Mouse (Mus musculus) bone marrow, adult 2 months (tissue): ENCODE data around the gene Btc. TPM values are rescaled to one million over a fixed set of nuclear protein-coding genes. Genes with fewer than 3 reads are reported as not detected.

Source experiments
- H3K27ac ChIP-seq: fragments of 200-500 bp; 2 replicates; pipeline ENCODE4 v1.5.1; 2012; ENCODE audit warnings: low read depth, mild to moderate bottlenecking, control low read depth, inconsistent platforms, low read length; ENCODE audit not compliant: control insufficient read depth, poor library complexity, insufficient read depth
- H3K4me1 ChIP-seq: fragments of 200-500 bp; 2 replicates; pipeline ENCODE4 v1.6.1; 2011; ENCODE audit warnings: low read length; ENCODE audit not compliant: control insufficient read depth, insufficient read depth
- H3K4me3 ChIP-seq: fragments of 200-500 bp; replicated peaks from 2 replicates; pipeline ENCODE3; 2011; ENCODE audit warnings: mild to moderate bottlenecking, low read depth, low read length, control low read depth; ENCODE audit not compliant: control insufficient read depth
- CTCF ChIP-seq: fragments of 200-500 bp; IDR thresholded peaks from 2 replicates; pipeline ENCODE4 v1.5.1; 2011; ENCODE audit warnings: low read length, control low read depth; ENCODE audit not compliant: control insufficient read depth, insufficient read depth
- POLR2A ChIP-seq: fragments of 200-500 bp; IDR thresholded peaks from 2 replicates; pipeline ENCODE4 v1.6.1; 2011; ENCODE audit warnings: low read depth, mild to moderate bottlenecking, control low read depth, low read length, borderline replicate concordance; ENCODE audit not compliant: control insufficient read depth
- WGBS: fragments of 180-500 bp; shearing (Covaris S2); methylation state at CpG from one replicate; pipeline ENCODE4 v1.1.7; 2018; 5-methylcytosine and 5-hydroxymethylcytosine counted together
- polyA plus RNA-seq: library from polyadenylated mRNA; stranded (reverse); fragments of >200 nt; gene quantifications from 2 replicates; pipeline ENCODE4 v1.2.4, GENCODE M21; 2011; ENCODE audit warnings: low replicate concordance; ENCODE audit not compliant: missing spikeins, insufficient read depth, insufficient read length

Btc gene
- polyA plus RNA-seq, 1 experiment = not detected

GRCm38 (mm10) chr5:91307907-91308306 is 94.9 kb downstream of the Btc start:
- no peaks in the 10 kb centered on the region; the same call in 1 of the 2 replicates for H3K4me1 ChIP-seq
- no peak overlapping the region for H3K27ac ChIP-seq
- TF ChIP-seq CTCF (no peak), POLR2A (no peak)
- no peak overlapping the region for H3K4me3 ChIP-seq
- WGBS = 0% methylated on average over 1 of the region's 1 CpGs

Other genes with a start within 250 kb of the Btc start
- gene Parm1, start 114.6 kb upstream of the Btc start, polyA plus RNA-seq = 0.70 TPM in 1 of 2 replicates, not detected in the other